Mouse (Mus musculus) kidney, postnatal 0 days (tissue): Measurements from ENCODE around the gene Pappa. TPM values are rescaled to one million over a fixed set of nuclear protein-coding genes. Genes with fewer than 3 reads are reported as not detected.

Experiments
- ATAC-seq: fragments of 200-750 bp; cut with Nextera tagmentation; replicated peaks from 2 replicates; pipeline ENCODE4 v1.8.0; 2017; ENCODE audit warnings: low read depth, moderate number of reproducible peaks, moderate TSS enrichment, moderate library complexity; ENCODE audit not compliant: low FRiP score
- DNase-seq: peaks from one replicate; pipeline ENCODE4 v3.0.0-alpha.2; 2016; ENCODE audit warnings: low spot score
- H3K27ac ChIP-seq: fragments of 300-500 bp; sonication (generic); 2 replicates; pipeline ENCODE4 v1.5.1; 2014; ENCODE audit warnings: mild to moderate bottlenecking
- H3K27me3 ChIP-seq: fragments of 300-500 bp; sonication (generic); 2 replicates; pipeline ENCODE4 v1.6.1; 2014; ENCODE audit warnings: low read length, mixed read lengths; ENCODE audit not compliant: insufficient read depth
- H3K36me3 ChIP-seq: fragments of 300-500 bp; sonication (generic); 2 replicates; pipeline ENCODE4 v1.6.1; 2014; ENCODE audit warnings: low read length, mixed read lengths; ENCODE audit not compliant: insufficient read depth
- H3K4me1 ChIP-seq: fragments of 300-500 bp; sonication (generic); replicated peaks from 2 replicates; pipeline ENCODE4 v1.6.1; 2014; ENCODE audit warnings: antibody characterized with exemption, low read length, mixed read lengths; ENCODE audit not compliant: insufficient read depth
- H3K4me2 ChIP-seq: fragments of 300-500 bp; sonication (generic); 2 replicates; pipeline ENCODE4 v1.6.1; 2014; ENCODE audit warnings: mild to moderate bottlenecking, low read length, moderate library complexity, mixed read lengths
- H3K4me3 ChIP-seq: fragments of 300-500 bp; sonication (generic); replicated peaks from 2 replicates; pipeline ENCODE4 v1.5.1; 2014; ENCODE audit warnings: low read depth, low read length
- H3K9ac ChIP-seq: fragments of 300-500 bp; sonication (generic); 2 replicates; pipeline ENCODE4 v1.6.1; 2014; ENCODE audit warnings: low read depth, low read length
- H3K9me3 ChIP-seq: fragments of 300-500 bp; sonication (generic); replicated peaks from 2 replicates; pipeline ENCODE4 v1.6.1; 2016; ENCODE audit warnings: low read length, inconsistent platforms, mixed read lengths
- CTCF ChIP-seq: IDR thresholded peaks from 2 replicates; pipeline ENCODE4 v1.5.1; 2016; ENCODE audit warnings: antibody characterized with exemption, low read depth, mild to moderate bottlenecking, moderate library complexity
- WGBS: fragments of 180-500 bp; shearing (Covaris S2); extraction: QIAGEN DNeasy Blood & Tissue Kit; methylation state at CpG from one replicate; pipeline ENCODE4 v1.1.7; 2014; 5-methylcytosine and 5-hydroxymethylcytosine counted together
- polyA plus RNA-seq: library from polyadenylated mRNA; unstranded; fragments of >200 nt; fragmentation: Nextera tagmentation; extraction: Ambion mirVana; gene quantifications from 2 replicates; pipeline ENCODE4 v1.2.1, GENCODE M21; 2015

Pappa gene
- polyA plus RNA-seq, 1 experiment from 2014 or later, result 1.7 TPM

DNA sequence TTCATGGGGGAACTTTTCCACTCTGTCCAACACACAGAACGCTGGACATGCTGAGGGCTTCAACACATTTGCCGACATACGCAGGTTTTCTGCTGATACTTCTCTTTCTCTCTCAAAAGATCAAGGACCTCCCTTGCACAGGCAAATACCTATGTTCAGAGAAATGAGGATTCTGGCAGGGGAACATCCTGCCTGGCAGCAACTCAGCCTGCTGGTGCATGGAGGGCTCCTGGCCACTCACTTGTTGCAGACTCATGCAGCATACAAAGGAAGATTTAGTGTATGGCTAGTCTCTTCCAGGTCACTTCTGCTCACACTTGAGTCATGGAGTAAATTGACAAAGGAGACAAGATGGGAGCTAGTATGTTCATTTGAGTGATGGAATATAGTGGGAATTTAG is 34.7 kb downstream of the Pappa start:
- no peak for TF ChIP-seq CTCF
- Histone ChIP-seq H3K9me3 (no peaks in the 10 kb centered on the region), H3K27me3 (no peaks in the 10 kb centered on the region), H3K9ac (no peak overlapping the region), H3K4me3 (no peak overlapping the region), H3K4me2 (no peak overlapping the region), H3K36me3 (no peaks in the 10 kb centered on the region), H3K27ac (no peak overlapping the region), H3K4me1 (no peaks in the 10 kb centered on the region)
- no peak for ATAC-seq
- 72% methylated on average over 3 of the region's 3 CpGs for WGBS
- no peak for DNase-seq

DNA sequence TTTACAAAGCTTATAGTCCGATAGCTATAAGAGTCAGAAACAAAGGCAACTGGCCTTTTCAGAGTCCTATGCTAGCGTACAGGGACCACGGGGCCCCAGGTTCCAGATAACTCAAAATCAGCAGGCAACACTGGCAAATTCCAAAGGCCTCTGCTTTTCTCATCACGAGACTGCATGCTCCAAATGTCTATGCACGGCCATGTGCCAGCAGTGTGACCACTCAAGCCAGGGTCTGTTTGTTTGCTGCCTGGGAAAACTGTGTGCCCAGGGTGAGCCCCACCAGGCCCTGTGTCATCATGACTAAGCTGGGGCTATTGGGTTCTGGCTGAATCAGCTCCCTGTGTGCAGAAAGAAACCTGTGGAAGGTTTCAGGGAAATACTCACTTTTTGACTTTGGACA is 35.5 kb downstream of the Pappa start:
- Histone ChIP-seq H3K9ac (no peak overlapping the region), H3K27ac (no peak overlapping the region), H3K4me1 (no peaks in the 10 kb centered on the region), H3K27me3 (no peaks in the 10 kb centered on the region), H3K4me3 (no peak overlapping the region), H3K36me3 (no peaks in the 10 kb centered on the region), H3K9me3 (no peaks in the 10 kb centered on the region), H3K4me2 (no peak overlapping the region)
- 70% methylated on average over 5 of the region's 5 CpGs for WGBS
- DNase-seq (no peak), ATAC-seq (no peak)
- no peak for TF ChIP-seq CTCF

DNA sequence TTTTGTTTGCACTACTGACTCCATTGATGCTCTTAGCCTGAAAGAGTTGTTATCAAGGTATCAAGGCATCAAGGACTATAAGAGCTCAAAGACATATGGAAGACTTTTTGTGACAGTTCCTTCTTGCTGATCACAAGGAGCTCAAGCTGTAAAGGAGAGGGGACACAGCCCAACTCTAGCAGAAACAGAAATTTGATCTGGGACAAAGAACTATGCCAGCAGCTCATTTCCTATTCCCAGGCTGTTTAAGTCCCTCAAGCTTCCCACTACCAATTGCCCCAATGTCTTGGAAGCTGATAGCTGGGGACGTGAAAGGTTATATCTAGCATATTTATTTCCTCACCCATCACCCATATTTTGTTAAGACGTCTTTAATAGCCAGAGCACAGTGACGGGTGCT is 39.7 kb downstream of the Pappa start:
- H3K36me3 ChIP-seq, result no peaks in the 10 kb centered on the region
- H3K27ac ChIP-seq, result no peak overlapping the region
- DNase-seq (no peak), ATAC-seq (no peak)
- no peak overlapping the region for H3K9ac ChIP-seq
- no peaks in the 10 kb centered on the region for H3K9me3 ChIP-seq
- H3K4me3 ChIP-seq, result no peak overlapping the region
- H3K4me1 ChIP-seq, result no peaks in the 10 kb centered on the region
- H3K27me3 ChIP-seq, result no peaks in the 10 kb centered on the region
- 33% methylated on average over 3 of the region's 3 CpGs for WGBS
- no peak for TF ChIP-seq CTCF
- no peak overlapping the region for H3K4me2 ChIP-seq

DNA sequence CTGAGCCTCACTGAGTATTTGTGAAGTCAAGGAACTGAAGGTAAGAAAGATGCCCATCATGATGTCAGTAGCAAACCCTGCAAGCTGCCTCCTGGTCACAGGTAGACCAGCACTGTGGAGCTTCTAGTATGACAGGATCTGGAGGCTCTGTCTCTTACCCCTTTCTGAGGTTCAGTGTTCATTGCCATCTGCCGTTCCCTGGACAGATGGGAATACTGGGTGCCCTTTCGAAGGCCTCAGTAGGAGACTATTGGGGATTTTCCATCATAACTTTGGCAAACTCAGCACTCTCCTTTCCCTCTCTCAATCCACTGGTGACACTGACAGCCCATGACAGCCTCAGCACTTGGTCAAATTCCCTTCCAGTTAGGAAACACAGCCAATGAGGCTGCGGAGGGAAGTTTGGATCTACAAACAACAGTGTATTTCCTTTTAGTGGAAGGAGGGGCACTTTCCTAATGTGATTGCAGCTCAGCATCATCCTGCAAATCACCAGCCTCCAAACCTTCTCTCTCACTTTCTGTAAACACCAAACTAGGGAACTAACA is 42.4 kb downstream of the Pappa start:
- H3K9me3 ChIP-seq, result no peaks in the 10 kb centered on the region
- H3K4me3 ChIP-seq, result no peak overlapping the region
- H3K4me2 ChIP-seq, result no peak overlapping the region
- TF ChIP-seq CTCF, result no peak
- DNase-seq (no peak), ATAC-seq (no peak)
- H3K27me3 ChIP-seq, result no peaks in the 10 kb centered on the region
- 78% methylated on average over 3 of the region's 3 CpGs for WGBS
- H3K27ac ChIP-seq, result no peak overlapping the region
- no peaks in the 10 kb centered on the region for H3K36me3 ChIP-seq
- no peaks in the 10 kb centered on the region for H3K4me1 ChIP-seq
- H3K9ac ChIP-seq, result no peak overlapping the region

DNA sequence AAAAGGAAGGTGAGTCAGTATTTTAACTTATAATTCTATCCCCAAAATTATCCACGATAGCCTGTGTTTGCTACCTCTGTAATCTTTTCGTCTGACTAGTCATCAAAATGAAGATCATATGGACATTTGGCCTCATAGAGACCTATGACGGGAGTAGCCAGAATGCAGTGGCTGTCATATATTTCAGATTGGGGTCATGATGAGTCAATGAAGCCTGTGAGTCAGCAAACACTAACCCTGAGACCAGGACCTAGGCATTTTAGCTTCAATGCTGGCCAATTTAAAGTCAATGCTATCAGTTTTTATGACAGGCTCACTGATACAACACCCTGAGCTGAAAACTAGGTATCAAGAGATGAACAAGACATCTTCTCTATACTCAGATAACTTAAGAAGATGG is 50.5 kb downstream of the Pappa start:
- H3K9ac ChIP-seq, result no peak overlapping the region
- TF ChIP-seq CTCF, result no peak
- no peak for DNase-seq
- no peak for ATAC-seq
- 94% methylated on average over 3 of the region's 3 CpGs for WGBS
- H3K4me3 ChIP-seq, result no peak overlapping the region
- H3K27ac ChIP-seq, result no peak overlapping the region
- no peaks in the 10 kb centered on the region for H3K4me1 ChIP-seq
- no peaks in the 10 kb centered on the region for H3K36me3 ChIP-seq
- H3K4me2 ChIP-seq, result no peak overlapping the region
- H3K9me3 ChIP-seq, result no peaks in the 10 kb centered on the region
- no peaks in the 10 kb centered on the region for H3K27me3 ChIP-seq

DNA sequence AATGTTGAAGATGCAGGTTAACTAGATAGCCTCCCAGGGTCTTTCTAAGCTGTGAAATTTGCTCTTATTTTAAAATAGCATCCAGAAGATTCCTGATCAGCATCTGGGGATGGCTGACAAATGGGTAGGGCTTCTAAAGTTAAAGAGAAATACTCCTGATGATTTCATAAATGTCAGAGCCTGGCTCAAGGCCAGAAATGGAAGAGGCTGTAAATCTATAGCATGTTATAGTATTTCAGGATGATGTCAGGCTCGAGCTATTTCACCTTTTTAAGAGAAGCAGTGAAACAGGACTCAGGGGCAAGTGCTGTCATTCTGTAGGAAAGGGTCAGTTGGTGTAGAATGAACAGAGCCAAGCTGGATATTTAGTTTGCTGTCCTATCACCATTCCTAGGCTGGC is 54.2 kb downstream of the Pappa start:
- Histone ChIP-seq H3K9me3 (no peaks in the 10 kb centered on the region), H3K36me3 (no peaks in the 10 kb centered on the region), H3K4me3 (no peak overlapping the region), H3K9ac (no peak overlapping the region), H3K4me1 (no peaks in the 10 kb centered on the region), H3K4me2 (no peak overlapping the region), H3K27ac (no peak overlapping the region), H3K27me3 (no peaks in the 10 kb centered on the region)
- ATAC-seq (no peak), DNase-seq (no peak)
- TF ChIP-seq CTCF, result no peak
- 20% methylated on average over 1 of the region's 1 CpGs for WGBS

DNA sequence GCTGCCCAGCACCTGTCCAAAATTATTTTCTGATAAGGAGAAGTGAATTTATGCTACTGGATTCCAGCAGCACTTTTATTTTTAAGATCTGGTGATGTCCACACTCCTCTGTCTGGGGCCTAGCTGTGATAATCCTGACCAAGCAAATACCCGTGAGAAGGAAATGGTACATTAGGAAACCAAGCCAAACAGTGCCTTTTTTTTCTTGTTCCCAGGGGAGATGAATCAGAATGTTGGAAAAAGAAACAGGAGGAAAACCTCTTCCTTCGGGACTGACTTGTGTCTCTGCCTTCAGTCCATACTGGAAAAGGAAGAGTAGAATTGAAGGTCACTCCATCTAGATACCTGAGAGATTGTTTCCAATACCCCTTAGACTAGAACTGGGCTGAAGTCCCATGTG is 63.3 kb downstream of the Pappa start:
- H3K4me2 ChIP-seq, result no peak overlapping the region
- no peak overlapping the region for H3K27ac ChIP-seq
- TF ChIP-seq CTCF, result no peak
- no peak overlapping the region for H3K9ac ChIP-seq
- ATAC-seq (no peak), DNase-seq (no peak)
- H3K4me1 ChIP-seq, result no peaks in the 10 kb centered on the region
- 60% methylated on average over 2 of the region's 2 CpGs for WGBS
- no peak overlapping the region for H3K4me3 ChIP-seq
- H3K36me3 ChIP-seq, result no peaks in the 10 kb centered on the region
- H3K9me3 ChIP-seq, result no peaks in the 10 kb centered on the region
- no peaks in the 10 kb centered on the region for H3K27me3 ChIP-seq
